Mouse (Mus musculus) cortical plate, adult 2 months (tissue): ENCODE data around the gene Gm21767. TPM values are rescaled to one million over a fixed set of nuclear protein-coding genes. Genes with fewer than 3 reads are reported as not detected.
"Not testable (repeated sequence)": the region's sequence is repeated elsewhere in the genome, so short reads cannot be mapped to it uniquely, and the experiment has no call there.

Experiments
- H3K27ac ChIP-seq: fragments of 200-500 bp; 2 replicates; pipeline ENCODE4 v1.5.1; 2012; ENCODE audit warnings: low read length, control low read depth, inconsistent platforms; ENCODE audit not compliant: insufficient read depth
- H3K4me1 ChIP-seq: fragments of 200-500 bp; 2 replicates; pipeline ENCODE4 v1.6.1; 2011; ENCODE audit warnings: low read length; ENCODE audit not compliant: control insufficient read depth, insufficient read depth
- H3K4me3 ChIP-seq: fragments of 200-500 bp; 2 replicates; pipeline ENCODE4 v1.5.1; 2011; ENCODE audit warnings: mild to moderate bottlenecking, low read length, control low read depth; ENCODE audit not compliant: insufficient read depth
- polyA plus RNA-seq: library from polyadenylated mRNA; depleted of rRNA; stranded (reverse); fragments of >200 nt; gene quantifications from 2 replicates; pipeline ENCODE4 v1.2.3, GENCODE M21; 2012; rRNA removed

Gene Gm21767
- not detected in 2 replicates for polyA plus RNA-seq

GRCm38 (mm10) chrY:13941438-13941837 is at the start of gene Gm21767:
Gm21767 (plus strand) TSS chrY:13941738.
- not testable (repeated sequence) for H3K27ac ChIP-seq, H3K4me3 ChIP-seq, H3K4me1 ChIP-seq
